Mouse (Mus musculus) stomach, embryonic 14.5 days (tissue): ENCODE measurements at regions not wholly inside any gene's neighbourhood (a gene's known extent, or its start where the extent isn't known, plus 50 kb on each side); places are given as distances from the start of the nearest gene placed in this dataset.

Experiments used
- ATAC-seq: fragments of 200-750 bp; cut with Nextera tagmentation; 2 replicates; pipeline ENCODE4 v1.8.0; 2017; ENCODE audit warnings: low read depth, moderate TSS enrichment; ENCODE audit not compliant: insufficient number of reproducible peaks, insufficient read depth, low FRiP score
- H3K27ac ChIP-seq: fragments of 300-500 bp; sonication (generic); 2 replicates; pipeline ENCODE4 v1.5.1; 2014; ENCODE audit warnings: mild to moderate bottlenecking, low read length, moderate library complexity, mixed read lengths
- H3K27me3 ChIP-seq: fragments of 300-500 bp; sonication (generic); 2 replicates; pipeline ENCODE4 v1.6.1; 2014; ENCODE audit warnings: low read length, control low read depth, mixed read lengths; ENCODE audit not compliant: control insufficient read depth, insufficient read depth
- H3K36me3 ChIP-seq: fragments of 300-500 bp; sonication (generic); 2 replicates; pipeline ENCODE4 v1.6.1; 2014; ENCODE audit warnings: mild to moderate bottlenecking, control low read depth, low read length, moderate library complexity, mixed read lengths; ENCODE audit not compliant: control insufficient read depth, insufficient read depth
- H3K4me1 ChIP-seq: fragments of 300-500 bp; sonication (generic); 2 replicates; pipeline ENCODE4 v1.6.1; 2014; ENCODE audit warnings: low read length, control low read depth, mixed read lengths; ENCODE audit not compliant: control insufficient read depth, insufficient read depth
- H3K4me2 ChIP-seq: fragments of 300-500 bp; sonication (generic); replicated peaks from 2 replicates; pipeline ENCODE4 v1.6.1; 2014; ENCODE audit warnings: low read depth, low read length, control low read depth
- H3K4me3 ChIP-seq: fragments of 300-500 bp; sonication (generic); 2 replicates; pipeline ENCODE4 v1.5.1; 2014; ENCODE audit warnings: low read depth, low read length, control low read depth
- H3K9ac ChIP-seq: fragments of 300-500 bp; sonication (generic); replicated peaks from 2 replicates; pipeline ENCODE4 v1.6.1; 2014; ENCODE audit warnings: low read depth, mild to moderate bottlenecking, control low read depth, low read length, moderate library complexity, mixed read lengths
- H3K9me3 ChIP-seq: fragments of 300-500 bp; sonication (generic); 2 replicates; pipeline ENCODE4 v1.6.1; 2016; ENCODE audit warnings: low read depth, low read length, control low read depth; ENCODE audit not compliant: control insufficient read depth
- WGBS: fragments of 180-500 bp; shearing (Covaris S2); extraction: QIAGEN DNeasy Blood & Tissue Kit; methylation state at CpG from one replicate; pipeline ENCODE4 v1.1.7; 2014; 5-methylcytosine and 5-hydroxymethylcytosine counted together

- Histone ChIP-seq H3K36me3 (no peaks in the 10 kb centered on the region), H3K27me3 (no peaks in the 10 kb centered on the region), H3K27ac (no peak overlapping the region), H3K9ac (no peak overlapping the region), H3K4me2 (no peak overlapping the region), H3K4me3 (no peak overlapping the region), H3K4me1 (peaks cover 7% of the 10 kb centered on the region; the same call in 1 of the 2 replicates), H3K9me3 (no peaks in the 10 kb centered on the region)
- no peak for ATAC-seq
- 53% methylated on average over 10 of the region's 10 CpGs for WGBS
Observed at GRCm38 (mm10) chr13:103539577-103539976, 205.3 kb upstream of the Mast4 start.

- Histone ChIP-seq H3K4me1 (no peaks in the 10 kb centered on the region), H3K4me2 (no peak overlapping the region), H3K4me3 (no peak overlapping the region), H3K27ac (no peak overlapping the region), H3K9ac (no peak overlapping the region), H3K9me3 (no peaks in the 10 kb centered on the region; the same call in 1 of the 2 replicates), H3K36me3 (no peaks in the 10 kb centered on the region), H3K27me3 (no peaks in the 10 kb centered on the region)
- ATAC-seq, result no peak
- whole genome bisulfite sequencing, result 71% methylated on average over 1 of the region's 1 CpGs
Observed at GRCm38 (mm10) chr13:103513825-103514224, 179.5 kb upstream of the Mast4 start.

GRCm38 (mm10) chr13:103512476-103512875 lies 178.2 kb upstream of the Mast4 start:
- Histone ChIP-seq H3K9me3 (no peaks in the 10 kb centered on the region; the same call in 1 of the 2 replicates), H3K27me3 (no peaks in the 10 kb centered on the region), H3K27ac (no peak overlapping the region), H3K4me2 (no peak overlapping the region), H3K36me3 (no peaks in the 10 kb centered on the region), H3K4me3 (no peak overlapping the region), H3K4me1 (no peaks in the 10 kb centered on the region), H3K9ac (no peak overlapping the region)
- no peak for ATAC-seq
- WGBS, result 75% methylated on average over 7 of the region's 7 CpGs

GRCm38 (mm10) chr13:103504987-103505386 lies 170.7 kb upstream of the Mast4 start:
- H3K27ac ChIP-seq, result no peak overlapping the region
- H3K9ac ChIP-seq, result no peak overlapping the region
- H3K27me3 ChIP-seq, result no peaks in the 10 kb centered on the region
- H3K36me3 ChIP-seq, result no peaks in the 10 kb centered on the region
- H3K9me3 ChIP-seq, result no peaks in the 10 kb centered on the region; the same call in 1 of the 2 replicates
- WGBS, result 75% methylated on average over 7 of the region's 7 CpGs
- no peak for ATAC-seq
- no peak overlapping the region for H3K4me2 ChIP-seq
- H3K4me1 ChIP-seq, result no peaks in the 10 kb centered on the region
- no peak overlapping the region for H3K4me3 ChIP-seq

- Histone ChIP-seq H3K4me1 (no peaks in the 10 kb centered on the region), H3K36me3 (no peaks in the 10 kb centered on the region), H3K27ac (no peak overlapping the region), H3K9ac (no peak overlapping the region), H3K27me3 (no peaks in the 10 kb centered on the region), H3K4me3 (no peak overlapping the region), H3K4me2 (no peak overlapping the region), H3K9me3 (no peaks in the 10 kb centered on the region)
- 86% methylated on average over 8 of the region's 8 CpGs for WGBS
- ATAC-seq, result no peak
Observed at GRCm38 (mm10) chr13:103499376-103499775, 165.1 kb upstream of the Mast4 start.

- Histone ChIP-seq H3K9ac (no peak overlapping the region), H3K4me1 (no peaks in the 10 kb centered on the region), H3K4me3 (no peak overlapping the region), H3K27me3 (no peaks in the 10 kb centered on the region), H3K27ac (no peak overlapping the region), H3K4me2 (no peak overlapping the region), H3K36me3 (no peaks in the 10 kb centered on the region), H3K9me3 (no peaks in the 10 kb centered on the region)
- no peak for ATAC-seq
- 73% methylated on average over 9 of the region's 9 CpGs for WGBS
Observed at GRCm38 (mm10) chr13:103494371-103494770, 160.1 kb upstream of the Mast4 start.

GRCm38 (mm10) chr13:103493567-103493966 lies 159.3 kb upstream of the Mast4 start:
- no peak overlapping the region for H3K9ac ChIP-seq
- H3K4me3 ChIP-seq, result no peak overlapping the region
- H3K4me2 ChIP-seq, result no peak overlapping the region
- H3K9me3 ChIP-seq, result no peaks in the 10 kb centered on the region
- H3K36me3 ChIP-seq, result no peaks in the 10 kb centered on the region
- ATAC-seq, result no peak
- H3K27me3 ChIP-seq, result no peaks in the 10 kb centered on the region
- 43% methylated on average over 7 of the region's 7 CpGs for WGBS
- H3K4me1 ChIP-seq, result no peaks in the 10 kb centered on the region
- H3K27ac ChIP-seq, result no peak overlapping the region

- Histone ChIP-seq H3K27ac (no peak overlapping the region), H3K36me3 (no peaks in the 10 kb centered on the region), H3K9me3 (no peaks in the 10 kb centered on the region), H3K27me3 (no peaks in the 10 kb centered on the region), H3K9ac (no peak overlapping the region), H3K4me2 (no peak overlapping the region), H3K4me1 (no peaks in the 10 kb centered on the region), H3K4me3 (no peak overlapping the region)
- no peak for ATAC-seq
- 79% methylated on average over 6 of the region's 6 CpGs for WGBS
Observed at GRCm38 (mm10) chr13:103490049-103490448, 155.8 kb upstream of the Mast4 start.

GRCm38 (mm10) chr13:103484092-103484491 lies 149.8 kb upstream of the Mast4 start:
- 60% methylated on average over 5 of the region's 5 CpGs for WGBS
- Histone ChIP-seq H3K36me3 (no peaks in the 10 kb centered on the region), H3K4me2 (no peak overlapping the region), H3K9ac (no peak overlapping the region), H3K27ac (no peak overlapping the region), H3K4me3 (no peak overlapping the region), H3K27me3 (no peaks in the 10 kb centered on the region), H3K9me3 (no peaks in the 10 kb centered on the region), H3K4me1 (no peaks in the 10 kb centered on the region)
- ATAC-seq, result no peak
